Mouse (Mus musculus): ENCODE results near the gene Cald1.

GRCm38 (mm10) chr6:34716206-34716887, 118.0 kb downstream of the Cald1 start:
- TF ChIP-seq CTCF (IDR thresholded peaks at IDR 0.05; ENCODE audit: low read depth, low read length): no peak
- TF ChIP-seq POLR2A (IDR thresholded peaks at IDR 0.05; ENCODE audit: borderline replicate concordance, low read depth, low read length): no peak

Data from bone marrow macrophage, adult 2 months (primary cell).